Mouse (Mus musculus) bone marrow macrophage, adult 2 months (primary cell): Measurements from ENCODE around the gene Nf1.

Experiments
- CTCF ChIP-seq: IDR thresholded peaks from 2 replicates; pipeline ENCODE4 v1.5.1; 2012; ENCODE audit warnings: low read depth, mild to moderate bottlenecking, low read length, moderate library complexity
- POLR2A ChIP-seq: IDR thresholded peaks from 2 replicates; pipeline ENCODE4 v1.6.1; 2012; ENCODE audit warnings: mild to moderate bottlenecking, low read depth, low read length, borderline replicate concordance

GRCm38 (mm10) chr11:79515798-79516197 lies 176.3 kb downstream of the Nf1 start:
- TF ChIP-seq CTCF (no peak), POLR2A (no peak)
